Mouse (Mus musculus) adrenal gland, postnatal 0 days (tissue): ENCODE results near the gene Gm28434. TPM values are rescaled to one million over a fixed set of nuclear protein-coding genes. Genes with fewer than 3 reads are reported as not detected.

ENCODE experiments used
- polyA plus RNA-seq: library from polyadenylated mRNA; unstranded; fragments of >200 nt; fragmentation: Nextera tagmentation; extraction: Ambion mirVana; gene quantifications from 2 replicates; pipeline ENCODE4 v1.2.1, GENCODE M21; 2015

Gene Gm28434
- polyA plus RNA-seq = not detected in 2 replicates

DNA sequence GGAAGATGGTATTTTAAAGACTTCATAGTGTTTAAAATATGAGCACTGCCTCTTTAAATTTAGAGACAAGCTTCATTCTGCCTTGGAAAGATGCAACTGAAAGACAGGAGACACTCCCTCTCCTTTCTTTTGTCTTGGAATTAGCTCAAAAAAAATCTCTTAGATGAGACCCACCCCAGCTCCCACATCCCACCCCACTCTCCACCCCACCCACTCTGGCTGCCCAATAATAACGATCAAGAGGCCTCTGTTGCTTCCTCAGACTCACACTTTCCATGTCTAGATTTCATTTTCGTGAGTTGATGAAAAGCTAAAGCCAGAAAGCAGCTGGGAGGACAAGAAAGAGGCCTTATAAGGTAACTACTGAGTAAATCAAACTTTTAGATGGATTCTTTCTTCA lies at the start of gene Gm28434, which contains the start of gene 2310003L06Rik:
Gene Gm28434 (plus strand): TSS at position 317 of the 400 bp plus-strand sequence.
Gene 2310003L06Rik (plus strand): TSS at position 259 of the 400 bp plus-strand sequence.

DNA sequence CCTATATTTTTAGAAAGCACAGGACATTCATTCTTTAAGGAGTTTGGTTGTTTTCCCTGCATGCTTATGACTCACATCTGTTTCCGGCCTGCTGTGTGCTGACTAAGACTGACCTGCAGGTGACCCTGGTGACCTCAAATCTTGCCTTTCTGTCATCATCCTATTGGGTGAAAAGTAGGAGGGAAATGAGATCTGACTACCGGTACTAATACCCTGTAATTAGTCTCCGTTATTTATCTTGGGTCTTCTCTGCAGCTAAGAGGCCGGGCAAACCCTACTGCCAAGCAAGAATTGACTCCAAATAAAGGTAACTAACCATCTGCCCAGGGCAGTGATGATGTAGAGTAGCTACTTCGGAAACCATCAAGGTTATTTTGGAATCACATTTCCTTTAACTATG lies 43.9 kb upstream of the Gm28434 start, which contains the start of gene Csn3:
Gene Csn3 (plus strand): TSS at position 208 of the 400 bp plus-strand sequence.

DNA sequence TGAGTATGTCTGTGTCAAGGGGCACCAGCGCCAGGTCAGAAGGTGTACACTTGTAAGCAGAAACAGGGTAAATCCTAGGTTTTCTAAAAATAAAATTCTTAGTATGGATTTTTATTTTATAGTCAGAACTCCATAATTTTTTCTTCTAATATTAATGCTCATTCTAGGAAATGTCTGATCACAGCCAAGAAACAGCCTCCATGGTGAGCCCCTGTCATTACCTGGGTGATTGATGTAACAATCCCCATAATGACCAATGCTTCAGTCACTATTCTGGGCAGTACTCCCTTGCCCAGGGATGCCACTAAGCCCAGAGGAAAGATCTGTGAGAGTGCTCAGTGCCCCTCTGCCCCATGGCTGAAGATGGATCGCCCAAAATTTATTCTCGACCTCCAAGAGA lies 9.8 kb downstream of the Gm28434 start, which contains the start of gene Cabs1:
Gene Cabs1 (plus strand): TSS at position 301 of the 400 bp plus-strand sequence.

DNA sequence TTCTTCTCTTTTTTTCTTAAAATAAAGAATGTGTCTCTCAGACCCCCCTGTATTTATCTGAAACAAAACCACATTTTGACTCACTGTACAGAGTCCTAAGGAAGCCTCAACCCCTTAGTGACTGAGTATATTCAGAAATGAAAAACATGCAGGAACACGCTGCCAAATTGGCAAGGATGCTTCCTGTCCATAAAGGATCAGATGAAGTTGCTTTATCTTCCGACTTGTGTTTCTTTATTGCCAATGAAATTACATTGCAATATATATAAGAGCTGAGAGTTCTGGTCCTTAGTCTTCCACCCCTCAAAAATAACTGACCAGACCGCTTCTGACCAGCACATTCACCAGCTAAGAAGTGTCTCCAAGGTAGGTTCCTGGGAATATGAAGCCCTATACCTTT lies 32.9 kb downstream of the Gm28434 start, which contains the start of gene Smr3a:
Gene Smr3a (plus strand): TSS at position 301 of the 400 bp plus-strand sequence.

Other genes with a start within 250 kb of the Gm28434 start
- not detected in 2 replicates for gene Csn1s2a, start 194.9 kb upstream of the Gm28434 start, polyA plus RNA-seq
- gene Csn1s2b, start 161.4 kb upstream of the Gm28434 start, polyA plus RNA-seq = not detected in 2 replicates
- gene Prr27, start 143.8 kb upstream of the Gm28434 start, polyA plus RNA-seq = not detected in 2 replicates
- not detected in 2 replicates for gene Odam, start 84.5 kb upstream of the Gm28434 start, polyA plus RNA-seq
- gene Csn3, start 43.9 kb upstream of the Gm28434 start, polyA plus RNA-seq = 0.22 TPM in 1 of 2 replicates, not detected in the other
- not detected in 2 replicates for gene 2310003L06Rik, start 58 bp upstream of the Gm28434 start, polyA plus RNA-seq
- not detected in 2 replicates for gene Cabs1, start 9.9 kb downstream of the Gm28434 start, polyA plus RNA-seq
- not detected in 2 replicates for gene Smr3a, start 33.0 kb downstream of the Gm28434 start, polyA plus RNA-seq
- not detected in 2 replicates for gene Smr2, start 117.0 kb downstream of the Gm28434 start, polyA plus RNA-seq
- gene Gm11116, start 142.0 kb downstream of the Gm28434 start, polyA plus RNA-seq = not detected in 2 replicates
- not detected in 2 replicates for gene Gm11115, start 184.6 kb downstream of the Gm28434 start, polyA plus RNA-seq